Mouse (Mus musculus) liver, adult 2 months (tissue): Measurements from ENCODE around the gene Ptf1a. TPM values are rescaled to one million over a fixed set of nuclear protein-coding genes. Genes with fewer than 3 reads are reported as not detected.

ENCODE experiments used
- DNase-seq: peaks from one replicate; pipeline ENCODE4 v3.0.0-alpha.2; 2011; ENCODE audit warnings: low read depth, low spot score; ENCODE audit errors: extremely low read depth
- H3K27ac ChIP-seq: fragments of 200-500 bp; replicated peaks from 2 replicates; pipeline ENCODE4 v1.5.1; 2012; ENCODE audit warnings: low read depth, mild to moderate bottlenecking, control low read depth, inconsistent platforms, low read length; ENCODE audit not compliant: insufficient read depth
- H3K27me3 ChIP-seq: fragments of 200-500 bp; 2 replicates; pipeline ENCODE4 v1.6.1; 2012; ENCODE audit warnings: mild to moderate bottlenecking, moderate library complexity, low read length, inconsistent platforms; ENCODE audit not compliant: control insufficient read depth, insufficient read depth
- H3K36me3 ChIP-seq: fragments of 200-500 bp; 2 replicates; pipeline ENCODE4 v1.6.1; 2012; ENCODE audit warnings: low read length, inconsistent platforms; ENCODE audit not compliant: control insufficient read depth, insufficient read depth
- H3K4me1 ChIP-seq: fragments of 200-500 bp; 2 replicates; pipeline ENCODE4 v1.6.1; 2011; ENCODE audit warnings: low read length; ENCODE audit not compliant: control insufficient read depth, insufficient read depth
- H3K4me3 ChIP-seq: fragments of 200-500 bp; 2 replicates; pipeline ENCODE4 v1.5.1; 2011; ENCODE audit warnings: low read depth, mild to moderate bottlenecking, control low read depth, low read length, moderate library complexity; ENCODE audit not compliant: insufficient read depth
- H3K79me2 ChIP-seq: fragments of 200-500 bp; 2 replicates; pipeline ENCODE4 v1.6.1; 2012; ENCODE audit warnings: inconsistent platforms, mild to moderate bottlenecking, low read length, moderate library complexity; ENCODE audit not compliant: control insufficient read depth, insufficient read depth
- H3K9ac ChIP-seq: fragments of 200-500 bp; 2 replicates; pipeline ENCODE4 v1.6.1; 2012; ENCODE audit warnings: low read depth, mild to moderate bottlenecking, control low read depth, inconsistent platforms, low read length
- CTCF ChIP-seq: fragments of 200-500 bp; IDR thresholded peaks from 2 replicates; pipeline ENCODE4 v1.5.1; 2011; ENCODE audit warnings: low read depth, low read length, control low read depth
- POLR2A ChIP-seq: fragments of 200-500 bp; IDR thresholded peaks from 2 replicates; pipeline ENCODE4 v1.6.1; 2011; ENCODE audit warnings: low read length, control low read depth; ENCODE audit not compliant: insufficient read depth; ENCODE audit errors: extremely low read depth
- WGBS: fragments of 180-500 bp; shearing (Covaris S2); methylation state at CpG from one replicate; pipeline ENCODE4 v1.1.7; 2018; 5-methylcytosine and 5-hydroxymethylcytosine counted together
- polyA plus RNA-seq: library from polyadenylated mRNA; depleted of rRNA; stranded (reverse); fragments of >200 nt; gene quantifications from 2 replicates; pipeline ENCODE4 v1.2.3, GENCODE M21; 2012
- total RNA-seq: library from RNA; depleted of rRNA; stranded (reverse); fragments of >200 nt; gene quantifications from 2 replicates; pipeline ENCODE4 v1.2.3, GENCODE M21; 2014

Gene Ptf1a
- total and polyA plus RNA-seq, 2 experiments = not detected

DNA sequence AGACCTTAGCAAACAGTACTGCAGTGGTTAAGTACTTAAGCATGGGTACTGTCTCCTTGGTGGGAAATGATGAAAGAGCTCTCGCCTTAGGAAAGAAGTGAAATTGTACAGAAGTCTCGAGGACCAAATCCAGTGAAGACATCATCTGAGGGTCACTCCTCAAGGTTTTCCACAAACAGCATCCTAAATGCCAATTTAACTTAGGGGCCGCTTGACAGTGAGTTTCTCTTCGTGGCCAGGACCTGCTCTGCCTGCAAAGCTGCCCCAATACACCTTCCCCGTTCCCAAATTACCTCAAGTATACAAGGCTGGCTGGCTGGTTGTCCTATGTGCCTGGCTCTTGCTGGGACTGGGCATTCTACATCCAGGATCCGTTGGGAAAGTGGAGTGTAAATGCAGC is 29.4 kb upstream of the Ptf1a start:
- Histone ChIP-seq H3K27ac (no peak overlapping the region), H3K36me3 (no peaks in the 10 kb centered on the region), H3K4me3 (no peak overlapping the region), H3K9ac (no peak overlapping the region), H3K27me3 (no peaks in the 10 kb centered on the region), H3K79me2 (no peaks in the 10 kb centered on the region), H3K4me1 (peaks cover 1% of the 10 kb centered on the region; the same call in 1 of the 2 replicates)
- DNase-seq = no peak
- 59% methylated on average over 6 of the region's 6 CpGs for WGBS
- TF ChIP-seq CTCF (no peak), POLR2A (no peak)

GRCm38 (mm10) chr2:19419686-19420345 is 25.6 kb upstream of the Ptf1a start:
- H3K4me1 ChIP-seq = peaks cover 1% of the 10 kb centered on the region; the same call in 1 of the 2 replicates
- H3K4me3 ChIP-seq = no peak overlapping the region
- no peak overlapping the region for H3K27ac ChIP-seq
- H3K9ac ChIP-seq = no peak overlapping the region
- TF ChIP-seq POLR2A (no peak), CTCF (no peak)
- WGBS = 68% methylated on average over 1 of the region's 1 CpGs
- DNase-seq = no peak
- H3K27me3 ChIP-seq = no peaks in the 10 kb centered on the region
- H3K79me2 ChIP-seq = no peaks in the 10 kb centered on the region
- H3K36me3 ChIP-seq = no peaks in the 10 kb centered on the region

- no peak overlapping the region for H3K9ac ChIP-seq
- H3K4me1 ChIP-seq = no peaks in the 10 kb centered on the region
- H3K4me3 ChIP-seq = no peak overlapping the region
- DNase-seq = no peak
- H3K27ac ChIP-seq = no peak overlapping the region
- no peaks in the 10 kb centered on the region for H3K36me3 ChIP-seq
- H3K79me2 ChIP-seq = no peaks in the 10 kb centered on the region
- TF ChIP-seq POLR2A (no peak), CTCF (no peak)
- H3K27me3 ChIP-seq = 0 out of 2 replicates have a peak, but pooled peaks cover 4% of the 10 kb centered on the region
Measured at GRCm38 (mm10) chr2:19422226-19422625, 23.2 kb upstream of the Ptf1a start.

DNA sequence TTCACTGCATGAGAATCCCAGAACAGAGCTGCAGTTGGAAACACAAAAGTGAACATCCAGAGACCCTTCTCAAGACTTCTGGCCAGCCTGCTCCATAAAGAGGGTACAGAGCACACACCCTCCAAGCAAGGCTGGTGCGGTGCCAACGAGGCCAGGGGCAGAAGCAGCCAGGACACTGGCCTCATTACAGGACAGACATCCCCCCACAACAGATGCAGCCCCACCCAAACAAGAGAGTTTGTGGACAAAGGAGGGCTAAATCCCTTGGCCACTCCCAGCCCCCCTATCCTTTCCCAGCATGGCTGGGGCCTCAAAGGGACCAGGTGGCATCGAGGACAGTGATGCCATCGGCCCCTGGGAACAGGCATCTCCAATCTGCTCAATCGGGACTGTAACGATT is 22.4 kb upstream of the Ptf1a start:
- DNase-seq = no peak
- H3K9ac ChIP-seq = no peak overlapping the region
- H3K79me2 ChIP-seq = no peaks in the 10 kb centered on the region
- no peaks in the 10 kb centered on the region for H3K36me3 ChIP-seq
- H3K4me1 ChIP-seq = no peaks in the 10 kb centered on the region
- 0 out of 2 replicates have a peak, but pooled peaks cover 4% of the 10 kb centered on the region for H3K27me3 ChIP-seq
- no peak for TF ChIP-seq CTCF
- no peak for TF ChIP-seq POLR2A
- H3K27ac ChIP-seq = no peak overlapping the region
- no peak overlapping the region for H3K4me3 ChIP-seq
- 77% methylated on average over 6 of the region's 6 CpGs for WGBS

DNA sequence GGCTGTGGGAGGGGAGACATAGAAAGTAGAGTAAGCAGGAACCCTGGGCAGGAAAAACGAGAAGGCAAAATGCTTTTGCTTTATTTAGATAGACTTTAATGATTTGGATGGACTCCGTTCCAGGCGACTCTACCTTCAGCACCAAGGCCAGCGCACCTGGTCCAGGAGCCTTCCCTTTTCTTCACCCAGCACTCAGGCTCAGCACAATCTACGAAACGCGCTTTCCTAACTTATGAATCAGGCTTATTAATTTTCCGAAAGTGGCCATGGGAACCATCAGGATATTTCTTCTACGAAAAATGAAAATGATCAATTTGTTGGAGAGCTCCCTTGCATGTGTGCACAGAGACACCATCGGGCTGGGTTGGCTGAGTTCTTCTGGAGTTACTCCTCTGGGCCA is 16.4 kb upstream of the Ptf1a start:
- TF ChIP-seq CTCF = no peak
- TF ChIP-seq POLR2A = no peak
- Histone ChIP-seq H3K27ac (no peak overlapping the region), H3K27me3 (peaks cover 15% of the 10 kb centered on the region; the same call in 1 of the 2 replicates), H3K4me1 (no peaks in the 10 kb centered on the region), H3K9ac (no peak overlapping the region), H3K4me3 (no peak overlapping the region), H3K36me3 (no peaks in the 10 kb centered on the region), H3K79me2 (no peaks in the 10 kb centered on the region)
- WGBS = 8% methylated on average over 10 of the region's 10 CpGs
- peak; percentile 5 for DNase-seq

GRCm38 (mm10) chr2:19429691-19430690 is 15.5 kb upstream of the Ptf1a start:
- Histone ChIP-seq H3K27ac (no peak overlapping the region), H3K27me3 (peaks cover 15% of the 10 kb centered on the region; the same call in 1 of the 2 replicates), H3K9ac (no peak overlapping the region), H3K79me2 (no peaks in the 10 kb centered on the region), H3K4me3 (no peak overlapping the region), H3K36me3 (no peaks in the 10 kb centered on the region), H3K4me1 (no peaks in the 10 kb centered on the region)
- WGBS = 10% methylated on average over 31 of the region's 31 CpGs
- TF ChIP-seq POLR2A (no peak), CTCF (no peak)
- DNase-seq = no peak
